ENCODE assay signal across 20 mouse cellular contexts in the genomic region with DNA sequence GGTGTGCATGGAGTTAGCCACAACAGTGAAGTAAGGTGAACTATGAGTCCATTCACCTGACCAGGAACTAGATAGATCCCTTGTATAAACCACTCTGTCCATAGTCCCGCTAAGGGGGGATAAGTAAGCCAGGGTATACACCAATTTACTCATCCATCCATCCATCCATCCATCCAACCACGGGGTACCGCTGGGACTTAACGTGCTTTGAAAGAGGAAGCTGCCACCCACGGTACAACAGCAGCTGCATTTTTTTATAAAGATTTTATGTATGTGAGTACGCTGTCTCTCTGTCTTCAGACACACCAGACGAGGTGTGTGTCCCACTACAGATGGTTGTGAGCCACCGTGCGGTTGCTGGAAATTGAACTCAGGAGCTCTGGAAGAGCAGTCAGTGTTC. TPM values are rescaled to one million over a fixed set of nuclear protein-coding genes. Genes with fewer than 3 reads are reported as not detected.
DNase-seq lines count a peak whose midpoint lies in the region; ATAC-seq lines count a peak whose summit lies in the region.
"Had no signal": no experiment of that assay in that cellular context is flagged by ENCODE, and none has a peak within 500 bp of the region (broad histone marks: within the 10 kb centered on the region; RNA-seq: fewer than 3 reads in every experiment).

No protein-coding gene starts in this region.

- peak; percentile 22 for DNase-seq in heart, adult 11 months
- no peak for DNase-seq in heart, postnatal 14 days
- peak; percentile 49 to 58 for DNase-seq in B cell, adult 2 months
- peak; percentile 25 for DNase-seq in MEL-GATA-1-ER (ENCODE audit: extremely low read depth, low read depth)
- DNase-seq in hindbrain, embryonic 11.5 days (ENCODE audit: low spot score), result no peak
- DNase-seq: adrenal gland, adult 2 months; adrenal gland, postnatal 10 days; adrenal gland, postnatal 25 days; cerebellum, adult 11 months; cerebellum, adult 18-20 months; cerebellum, adult 8-10 months; cerebellum, adult 9-11 months; cerebellum, postnatal 25 days had no signal

- no peak overlapping the region for H3K9ac ChIP-seq in hindbrain, embryonic 11.5 days (ENCODE audit: low read depth, low read length)
- H3K9ac ChIP-seq: embryonic facial prominence, embryonic 12.5 days; forebrain, embryonic 12.5 days had no signal

- ATAC-seq in hindbrain, embryonic 11.5 days (ENCODE audit: low FRiP score), result no peak
- no peak for ATAC-seq in erythroid progenitor cell, adult 5-6 weeks (replicated peaks; ENCODE audit: low FRiP score, poor library complexity, severe bottlenecking)
- ATAC-seq: forebrain, embryonic 14.5 days; forebrain, embryonic 16.5 days had no signal

- H3K36me3 ChIP-seq in hindbrain, embryonic 11.5 days (ENCODE audit: control insufficient read depth, insufficient read depth, low read length), result no peaks in the 10 kb centered on the region
- H3K36me3 ChIP-seq: embryonic facial prominence, embryonic 10.5 days; embryonic facial prominence, embryonic 12.5 days; forebrain, embryonic 10.5 days; forebrain, embryonic 12.5 days had no signal

- 93% methylated on average over 9 of the region's 9 CpGs for WGBS in hindbrain, embryonic 11.5 days

- H3K4me2 ChIP-seq in hindbrain, embryonic 11.5 days (replicated peaks; ENCODE audit: low read depth, low read length), result no peak overlapping the region
- H3K4me2 ChIP-seq: embryonic facial prominence, embryonic 12.5 days; forebrain, embryonic 12.5 days had no signal

- intact Hi-C loops in heart, postnatal 14 days (cut with DNase I), result no loop called here

- H3K4me3 ChIP-seq in hindbrain, embryonic 11.5 days (ENCODE audit: low read depth, low read length), result no peak overlapping the region
- H3K4me3 ChIP-seq: embryonic facial prominence, embryonic 10.5 days; embryonic facial prominence, embryonic 12.5 days; forebrain, embryonic 10.5 days; forebrain, embryonic 12.5 days had no signal

- H3K9me3 ChIP-seq in hindbrain, embryonic 11.5 days (ENCODE audit: control insufficient read depth, low read length), result no peaks in the 10 kb centered on the region
- H3K9me3 ChIP-seq: embryonic facial prominence, embryonic 10.5 days; embryonic facial prominence, embryonic 12.5 days; forebrain, embryonic 10.5 days; forebrain, embryonic 12.5 days had no signal

- H3K27me3 ChIP-seq in hindbrain, embryonic 11.5 days (ENCODE audit: control insufficient read depth, insufficient read depth, low read length), result no peaks in the 10 kb centered on the region
- H3K27me3 ChIP-seq: embryonic facial prominence, embryonic 12.5 days; forebrain, embryonic 12.5 days had no signal

- no peak overlapping the region for H3K27ac ChIP-seq in hindbrain, embryonic 11.5 days (ENCODE audit: low read depth, low read length)
- H3K27ac ChIP-seq: embryonic facial prominence, embryonic 10.5 days; embryonic facial prominence, embryonic 12.5 days; forebrain, embryonic 10.5 days; forebrain, embryonic 12.5 days had no signal

- no peaks in the 10 kb centered on the region for H3K4me1 ChIP-seq in hindbrain, embryonic 11.5 days (replicated peaks; ENCODE audit: control insufficient read depth, insufficient read depth, low read length)
- H3K4me1 ChIP-seq: embryonic facial prominence, embryonic 10.5 days; embryonic facial prominence, embryonic 12.5 days; forebrain, embryonic 10.5 days; forebrain, embryonic 12.5 days had no signal

RNA-seq across cellular contexts. Expression of gene Sub1, which starts 27.9 kb away (rescaled TPM):
- 10 to 100 TPM; 85.2 to 99.5 TPM for total RNA-seq in heart, postnatal 14 days (2021)
- polyA plus RNA-seq in hindbrain, embryonic 11.5 days (2014; fragmentation: Nextera tagmentation; extraction: Ambion mirVana), result 722 and 727 TPM in 2 replicates
- 76.7 and 154 TPM in 2 replicates for total RNA-seq in erythroid progenitor cell, adult 5-6 weeks (2015; ENCODE audit: low replicate concordance)
- 68.7 and 159 TPM in 2 replicates for total RNA-seq in erythroid progenitor cell, adult 5-6 weeks (2017; ENCODE audit: low replicate concordance)

Comparison
In these comparisons a context has a peak if more than half of its experiments do, and no peak if none do; other contexts are left out.
1. DNase-seq: peak in heart, adult 11 months (single experiment), B cell, adult 2 months (2 of 2) and MEL-GATA-1-ER (single experiment); none in heart, postnatal 14 days (0 of 2) and hindbrain, embryonic 11.5 days (single experiment).